Mouse (Mus musculus) midbrain, embryonic 13.5 days (tissue): Measurements from ENCODE around the gene Adamtsl2. TPM values are rescaled to one million over a fixed set of nuclear protein-coding genes. Genes with fewer than 3 reads are reported as not detected.
A peak's percentile ranks its signal among the peaks of the same experiment; 100 is the strongest.

Experiments used
- ATAC-seq: fragments of 200-750 bp; cut with Nextera tagmentation; 2 replicates; pipeline ENCODE4 v1.8.0; 2017; ENCODE audit warnings: mild to moderate bottlenecking, moderate TSS enrichment, moderate library complexity
- H3K27ac ChIP-seq: fragments of 300-500 bp; sonication (generic); 2 replicates; pipeline ENCODE4 v1.5.1; 2015; ENCODE audit warnings: inconsistent platforms, mild to moderate bottlenecking, moderate library complexity
- H3K27me3 ChIP-seq: fragments of 300-500 bp; sonication (generic); 2 replicates; pipeline ENCODE4 v1.6.1; 2015; ENCODE audit warnings: mild to moderate bottlenecking, inconsistent platforms
- H3K36me3 ChIP-seq: fragments of 300-500 bp; sonication (generic); 2 replicates; pipeline ENCODE4 v1.6.1; 2015; ENCODE audit warnings: mild to moderate bottlenecking, inconsistent platforms
- H3K4me1 ChIP-seq: fragments of 300-500 bp; sonication (generic); replicated peaks from 2 replicates; pipeline ENCODE4 v1.6.1; 2015; ENCODE audit warnings: inconsistent platforms
- H3K4me2 ChIP-seq: fragments of 300-500 bp; sonication (generic); replicated peaks from 2 replicates; pipeline ENCODE4 v1.6.1; 2015; ENCODE audit warnings: moderate library complexity, mild to moderate bottlenecking, inconsistent platforms
- H3K4me3 ChIP-seq: fragments of 300-500 bp; sonication (generic); replicated peaks from 2 replicates; pipeline ENCODE4 v1.5.1; 2015; ENCODE audit warnings: mild to moderate bottlenecking, inconsistent platforms
- H3K9ac ChIP-seq: fragments of 300-500 bp; sonication (generic); replicated peaks from 2 replicates; pipeline ENCODE4 v1.6.1; 2015; ENCODE audit warnings: mild to moderate bottlenecking, inconsistent platforms
- H3K9me3 ChIP-seq: fragments of 300-500 bp; sonication (generic); 2 replicates; pipeline ENCODE4 v1.6.1; 2016; ENCODE audit warnings: mild to moderate bottlenecking, inconsistent platforms
- WGBS: fragments of 180-500 bp; shearing (Covaris S2); methylation state at CpG from one replicate; pipeline ENCODE4 v1.1.7; 2015; 5-methylcytosine and 5-hydroxymethylcytosine counted together
- polyA plus RNA-seq: library from polyadenylated mRNA; unstranded; fragments of >200 nt; fragmentation: Nextera tagmentation; extraction: Ambion mirVana; gene quantifications from 2 replicates; pipeline ENCODE4 v1.2.1, GENCODE M21; 2015

Gene Adamtsl2
- polyA plus RNA-seq: 6.0 and 6.9 TPM in 2 replicates

GRCm38 (mm10) chr2:27079152-27079584, at the start of gene Adamtsl2:
Gene Adamtsl2, plus strand, starts transcription at chr2:27079379.
- peak within 1 kb of the TSS; percentile 33 for H3K4me2 ChIP-seq
- peak within 1 kb of the TSS; percentile 71 for H3K27ac ChIP-seq
- 0 out of 2 replicates have a peak within 1 kb of the TSS, but pooled peaks have one; percentile 3 for H3K9ac ChIP-seq
- H3K27me3 ChIP-seq: no peaks in the 10 kb centered on the region
- peak; percentile 83 for ATAC-seq
- H3K4me1 ChIP-seq: peaks cover 26% of the 10 kb centered on the region
- WGBS: 5% methylated on average over 10 of the region's 10 CpGs
- no peaks in the 10 kb centered on the region for H3K9me3 ChIP-seq
- no peaks in the 10 kb centered on the region for H3K36me3 ChIP-seq
- H3K4me3 ChIP-seq: no peak within 1 kb of the TSS; the same call in 1 of the 2 replicates

- ATAC-seq: no peak
- Histone ChIP-seq H3K4me2 (no peak overlapping the region), H3K4me3 (no peak overlapping the region), H3K9ac (no peak overlapping the region), H3K4me1 (peaks cover 6% of the 10 kb centered on the region), H3K27ac (no peak overlapping the region), H3K36me3 (no peaks in the 10 kb centered on the region), H3K27me3 (peaks cover 15% of the 10 kb centered on the region; the same call in 1 of the 2 replicates), H3K9me3 (no peaks in the 10 kb centered on the region)
- 88% methylated on average over 2 of the region's 2 CpGs for WGBS
These were observed 46.8 kb upstream of the Adamtsl2 start for GRCm38 (mm10) chr2:27032361-27032760.

- Histone ChIP-seq H3K27me3 (peaks cover 5% of the 10 kb centered on the region; the same call in 1 of the 2 replicates), H3K4me3 (no peak overlapping the region), H3K36me3 (no peaks in the 10 kb centered on the region), H3K27ac (no peak overlapping the region), H3K4me1 (no peaks in the 10 kb centered on the region), H3K4me2 (no peak overlapping the region), H3K9ac (no peak overlapping the region), H3K9me3 (no peaks in the 10 kb centered on the region)
- ATAC-seq: no peak
- WGBS: 76% methylated on average over 3 of the region's 3 CpGs
These were observed 43.2 kb upstream of the Adamtsl2 start for GRCm38 (mm10) chr2:27036003-27036402.

- H3K4me2 ChIP-seq: no peak overlapping the region
- no peaks in the 10 kb centered on the region for H3K36me3 ChIP-seq
- 59% methylated on average over 4 of the region's 4 CpGs for WGBS
- 0 out of 2 replicates have a peak overlapping the region, but pooled peaks have one; percentile 32 for H3K9ac ChIP-seq
- no peaks in the 10 kb centered on the region for H3K4me1 ChIP-seq
- ATAC-seq: no peak
- no peak overlapping the region for H3K4me3 ChIP-seq
- H3K9me3 ChIP-seq: no peaks in the 10 kb centered on the region
- peaks cover 5% of the 10 kb centered on the region; the same call in 1 of the 2 replicates for H3K27me3 ChIP-seq
- no peak overlapping the region for H3K27ac ChIP-seq
These were observed 42.2 kb upstream of the Adamtsl2 start for GRCm38 (mm10) chr2:27037008-27037407.

GRCm38 (mm10) chr2:27038596-27038995, 40.6 kb upstream of the Adamtsl2 start:
- Histone ChIP-seq H3K36me3 (no peaks in the 10 kb centered on the region), H3K27me3 (peaks cover 5% of the 10 kb centered on the region; the same call in 1 of the 2 replicates), H3K27ac (no peak overlapping the region), H3K9ac (no peak overlapping the region), H3K4me2 (no peak overlapping the region), H3K4me1 (no peaks in the 10 kb centered on the region), H3K9me3 (no peaks in the 10 kb centered on the region), H3K4me3 (no peak overlapping the region)
- peak; percentile 69 for ATAC-seq
- 1% methylated on average over 3 of the region's 3 CpGs for WGBS

GRCm38 (mm10) chr2:27039286-27039685, 39.9 kb upstream of the Adamtsl2 start:
- Histone ChIP-seq H3K9ac (no peak overlapping the region), H3K36me3 (no peaks in the 10 kb centered on the region), H3K4me3 (no peak overlapping the region), H3K27ac (no peak overlapping the region), H3K4me2 (no peak overlapping the region), H3K4me1 (no peaks in the 10 kb centered on the region), H3K9me3 (no peaks in the 10 kb centered on the region), H3K27me3 (peaks cover 5% of the 10 kb centered on the region; the same call in 1 of the 2 replicates)
- 17% methylated on average over 1 of the region's 1 CpGs for WGBS
- no peak for ATAC-seq

GRCm38 (mm10) chr2:27042131-27042844, 36.9 kb upstream of the Adamtsl2 start:
- Histone ChIP-seq H3K9ac (no peak overlapping the region), H3K36me3 (no peaks in the 10 kb centered on the region), H3K9me3 (no peaks in the 10 kb centered on the region), H3K4me1 (no peaks in the 10 kb centered on the region), H3K4me3 (no peak overlapping the region), H3K27ac (no peak overlapping the region), H3K4me2 (no peak overlapping the region), H3K27me3 (peaks cover 20% of the 10 kb centered on the region; the same call in 1 of the 2 replicates)
- WGBS: 75% methylated on average over 8 of the region's 8 CpGs
- ATAC-seq: no peak

GRCm38 (mm10) chr2:27043461-27043860, 35.7 kb upstream of the Adamtsl2 start:
- peak; percentile 91 for ATAC-seq
- 18% methylated on average over 3 of the region's 3 CpGs for WGBS
- Histone ChIP-seq H3K4me3 (no peak overlapping the region), H3K4me1 (no peaks in the 10 kb centered on the region), H3K27ac (no peak overlapping the region), H3K4me2 (no peak overlapping the region), H3K27me3 (peaks cover 21% of the 10 kb centered on the region; the same call in 1 of the 2 replicates), H3K9ac (no peak overlapping the region), H3K36me3 (no peaks in the 10 kb centered on the region), H3K9me3 (no peaks in the 10 kb centered on the region)

- ATAC-seq: no peak
- WGBS: 77% methylated on average over 4 of the region's 4 CpGs
- Histone ChIP-seq H3K27me3 (peaks cover 23% of the 10 kb centered on the region; the same call in 1 of the 2 replicates), H3K4me2 (no peak overlapping the region), H3K4me3 (no peak overlapping the region), H3K9me3 (no peaks in the 10 kb centered on the region), H3K4me1 (no peaks in the 10 kb centered on the region), H3K9ac (no peak overlapping the region), H3K36me3 (no peaks in the 10 kb centered on the region), H3K27ac (no peak overlapping the region)
These were observed 35.0 kb upstream of the Adamtsl2 start for GRCm38 (mm10) chr2:27044166-27044565.

GRCm38 (mm10) chr2:27044641-27045040, 34.5 kb upstream of the Adamtsl2 start:
- no peak for ATAC-seq
- Histone ChIP-seq H3K9ac (no peak overlapping the region), H3K4me1 (no peaks in the 10 kb centered on the region), H3K4me3 (no peak overlapping the region), H3K27ac (no peak overlapping the region), H3K36me3 (no peaks in the 10 kb centered on the region), H3K27me3 (peaks cover 19% of the 10 kb centered on the region; the same call in 1 of the 2 replicates), H3K4me2 (no peak overlapping the region), H3K9me3 (no peaks in the 10 kb centered on the region)
- WGBS: 77% methylated on average over 3 of the region's 3 CpGs

GRCm38 (mm10) chr2:27045979-27046770, 33.0 kb upstream of the Adamtsl2 start:
- Histone ChIP-seq H3K4me2 (no peak overlapping the region), H3K9ac (no peak overlapping the region), H3K4me1 (no peaks in the 10 kb centered on the region), H3K36me3 (no peaks in the 10 kb centered on the region), H3K27ac (no peak overlapping the region), H3K27me3 (peaks cover 18% of the 10 kb centered on the region; the same call in 1 of the 2 replicates), H3K9me3 (no peaks in the 10 kb centered on the region), H3K4me3 (no peak overlapping the region)
- ATAC-seq: no peak
- 70% methylated on average over 8 of the region's 8 CpGs for WGBS

- Histone ChIP-seq H3K9ac (no peak overlapping the region), H3K27me3 (peaks cover 18% of the 10 kb centered on the region; the same call in 1 of the 2 replicates), H3K4me2 (no peak overlapping the region), H3K9me3 (no peaks in the 10 kb centered on the region), H3K4me1 (no peaks in the 10 kb centered on the region), H3K27ac (no peak overlapping the region), H3K4me3 (no peak overlapping the region), H3K36me3 (no peaks in the 10 kb centered on the region)
- no peak for ATAC-seq
- 32% methylated on average over 6 of the region's 6 CpGs for WGBS
These were observed 29.8 kb upstream of the Adamtsl2 start for GRCm38 (mm10) chr2:27049408-27049807.
